Mouse (Mus musculus): ENCODE results near the gene Kctd21.

GRCm38 (mm10) chr7:97342961-97343360 is 10.8 kb downstream of the Kctd21 start:
- no peak for TF ChIP-seq CTCF (IDR thresholded peaks at IDR 0.05; ENCODE audit: insufficient read depth, low read depth, low read length)
- no peak for TF ChIP-seq POLR2A (IDR thresholded peaks at IDR 0.05; ENCODE audit: insufficient read depth, low read depth, low read length)
